Mouse (Mus musculus): ENCODE data around the gene B3gntl1.

- no peak for TF ChIP-seq POLR2A (IDR thresholded peaks at IDR 0.05; ENCODE audit: extremely low read depth, insufficient read depth, low read length)
- TF ChIP-seq CTCF (IDR thresholded peaks at IDR 0.05; ENCODE audit: low read depth, low read length): no peak
Observed at GRCm38 (mm10) chr11:121703619-121704215, 30.8 kb upstream of the B3gntl1 start.
